Mouse (Mus musculus) CH12.LX (cell line): ENCODE results near the gene Dzank1. TPM values are rescaled to one million over a fixed set of nuclear protein-coding genes. Genes with fewer than 3 reads are reported as not detected.

Source experiments
- DNase-seq: peaks from one replicate; pipeline ENCODE4 v3.0.0-alpha.2; 2013; ENCODE audit errors: extremely low read depth
- H3K27ac ChIP-seq: 2 replicates; pipeline ENCODE4 v1.5.1; 2012; ENCODE audit warnings: low read depth, mild to moderate bottlenecking, control low read depth, moderate library complexity; ENCODE audit not compliant: insufficient read depth
- H3K27me3 ChIP-seq: replicated peaks from 2 replicates; pipeline ENCODE3; 2012; ENCODE audit warnings: inconsistent platforms
- H3K36me3 ChIP-seq, 2 experiments: replicated peaks in 1 of 2; 2 replicates each; pipeline versions ENCODE3 to v1.6.1; 2012; ENCODE audit warnings: inconsistent platforms in 1 of 2, low read length in 1 of 2, mild to moderate bottlenecking in 1 of 2, mixed read lengths in 1 of 2, moderate library complexity in 1 of 2; ENCODE audit not compliant: control insufficient read depth in 1 of 2, insufficient read depth in 1 of 2
- H3K4me1 ChIP-seq, 2 experiments: 2 replicates each; pipeline ENCODE4 v1.6.1; 2012; ENCODE audit warnings: inconsistent platforms in 1 of 2, moderate library complexity in 1 of 2; ENCODE audit not compliant: insufficient read depth in 2 of 2, control insufficient read depth in 1 of 2
- H3K4me2 ChIP-seq: 2 replicates; pipeline ENCODE4 v1.6.1; 2012; ENCODE audit warnings: low read depth, mild to moderate bottlenecking, control low read depth; ENCODE audit not compliant: poor library complexity, insufficient read depth, severe bottlenecking
- H3K4me3 ChIP-seq, 3 experiments: fragments of 150-350 bp in 1 of 3; sonication (generic) in 1 of 3; replicated peaks in 1 of 3; 2 replicates each; pipeline versions ENCODE3 to v1.5.1; 2011 to 2012; ENCODE audit warnings: low read depth in 2 of 3, low read length in 2 of 3, mild to moderate bottlenecking in 2 of 3, moderate library complexity in 2 of 3, control low read depth in 1 of 3, improper control_type of control experiment in 1 of 3, inconsistent platforms in 1 of 3, mixed read lengths in 1 of 3; ENCODE audit not compliant: poor library complexity in 1 of 3
- H3K79me2 ChIP-seq: replicated peaks from 2 replicates; pipeline ENCODE4 v1.6.1; 2012; ENCODE audit warnings: mild to moderate bottlenecking, moderate library complexity; ENCODE audit not compliant: control insufficient read depth, poor library complexity, insufficient read depth, severe bottlenecking; ENCODE audit errors: extremely low read depth
- H3K9ac ChIP-seq: 2 replicates; pipeline ENCODE4 v1.6.1; 2012; ENCODE audit warnings: low read depth, mild to moderate bottlenecking, control low read depth, moderate library complexity; ENCODE audit not compliant: insufficient read depth
- H3K9me3 ChIP-seq: replicated peaks from 2 replicates; pipeline ENCODE3; 2012; ENCODE audit warnings: low read length, inconsistent platforms, mixed read lengths
- BHLHE40 ChIP-seq: IDR thresholded peaks from 2 replicates; pipeline ENCODE4 v1.6.1; 2011; ENCODE audit warnings: mild to moderate bottlenecking, low read depth, low read length, improper control_type of control experiment
- CHD1 ChIP-seq: IDR thresholded peaks from 2 replicates; pipeline ENCODE4 v1.6.1; 2012; ENCODE audit warnings: low read depth, low read length, improper control_type of control experiment, inconsistent platforms
- CHD2 ChIP-seq: IDR thresholded peaks from 2 replicates; pipeline ENCODE4 v1.6.1; 2011; ENCODE audit warnings: low read length, improper control_type of control experiment
- CTCF ChIP-seq, 2 experiments: IDR thresholded peaks in 1 of 2; conservative IDR thresholded peaks in 1 of 2; 2 replicates each; pipeline ENCODE4 v1.5.1; 2011 to 2012; ENCODE audit warnings: low read depth in 2 of 2, low read length in 2 of 2, improper control_type of control experiment in 1 of 2, inconsistent platforms in 1 of 2, mild to moderate bottlenecking in 1 of 2, moderate library complexity in 1 of 2
- E2F4 ChIP-seq: IDR thresholded peaks from 2 replicates; pipeline ENCODE4 v1.6.1; 2011; ENCODE audit warnings: low read depth, low read length, improper control_type of control experiment; ENCODE audit not compliant: insufficient replicate concordance
- ELF1 ChIP-seq: IDR thresholded peaks from 2 replicates; pipeline ENCODE4 v1.6.1; 2014; ENCODE audit warnings: low read depth, mild to moderate bottlenecking, inconsistent platforms, low read length, improper control_type of control experiment
- GABPA ChIP-seq: IDR thresholded peaks from 2 replicates; pipeline ENCODE4 v1.6.1; 2012; ENCODE audit warnings: low read depth, low read length, improper control_type of control experiment, inconsistent platforms; ENCODE audit not compliant: insufficient replicate concordance
- HCFC1 ChIP-seq: IDR thresholded peaks from 2 replicates; pipeline ENCODE4 v1.6.1; 2012; ENCODE audit warnings: low read depth, mild to moderate bottlenecking, inconsistent platforms, low read length, improper control_type of control experiment
- IRF4 ChIP-seq: IDR thresholded peaks from 2 replicates; pipeline ENCODE4 v1.6.1; 2014; ENCODE audit warnings: low read depth, mild to moderate bottlenecking, inconsistent platforms, low read length, improper control_type of control experiment
- KAT2A ChIP-seq: IDR thresholded peaks from 2 replicates; pipeline ENCODE4 v1.6.1; 2012; ENCODE audit warnings: low read length, improper control_type of control experiment, inconsistent platforms; ENCODE audit not compliant: insufficient replicate concordance
- MAX ChIP-seq: IDR thresholded peaks from 2 replicates; pipeline ENCODE4 v1.6.1; 2011; ENCODE audit warnings: low read length, improper control_type of control experiment
- MAZ ChIP-seq: IDR thresholded peaks from 2 replicates; pipeline ENCODE4 v1.6.1; 2012; ENCODE audit warnings: low read depth, mild to moderate bottlenecking, inconsistent platforms, low read length, improper control_type of control experiment, moderate library complexity
- MEF2A ChIP-seq: IDR thresholded peaks from 2 replicates; pipeline ENCODE4 v1.6.1; 2014; ENCODE audit warnings: low read depth, mild to moderate bottlenecking, inconsistent platforms, low read length, improper control_type of control experiment, borderline replicate concordance
- MXI1 ChIP-seq: IDR thresholded peaks from 2 replicates; pipeline ENCODE4 v1.6.1; 2011; ENCODE audit warnings: mild to moderate bottlenecking, low read depth, low read length, improper control_type of control experiment
- MYC ChIP-seq: IDR thresholded peaks from 2 replicates; pipeline ENCODE4 v1.6.1; 2011; ENCODE audit warnings: low read depth, mild to moderate bottlenecking, improper control_type of control experiment, low read length
- NELFE ChIP-seq: IDR thresholded peaks from 2 replicates; pipeline ENCODE4 v1.6.1; 2011; ENCODE audit warnings: low read depth, low read length, improper control_type of control experiment
- NRF1 ChIP-seq: IDR thresholded peaks from 2 replicates; pipeline ENCODE4 v1.6.1; 2014; ENCODE audit warnings: low read depth, mild to moderate bottlenecking, inconsistent platforms, low read length, improper control_type of control experiment, moderate library complexity
- PAX5 ChIP-seq: IDR thresholded peaks from 2 replicates; pipeline ENCODE4 v1.6.1; 2012; ENCODE audit warnings: low read length, inconsistent platforms, mixed read lengths
- POLR2A ChIP-seq: IDR thresholded peaks from 2 replicates; pipeline ENCODE4 v1.6.1; 2011; ENCODE audit warnings: low read depth, mild to moderate bottlenecking, improper control_type of control experiment, low read length
- RAD21 ChIP-seq: IDR thresholded peaks from 2 replicates; pipeline ENCODE4 v1.6.1; 2011; ENCODE audit warnings: low read depth, mild to moderate bottlenecking, low read length, improper control_type of control experiment, moderate library complexity
- RCOR1 ChIP-seq: conservative IDR thresholded peaks from 2 replicates; pipeline ENCODE4 v1.6.1; 2012; ENCODE audit warnings: low read depth, mild to moderate bottlenecking, inconsistent platforms, low read length, improper control_type of control experiment
- SIN3A ChIP-seq: IDR thresholded peaks from 2 replicates; pipeline ENCODE4 v1.6.1; 2012; ENCODE audit warnings: low read length, improper control_type of control experiment, inconsistent platforms
- SMC3 ChIP-seq: IDR thresholded peaks from 2 replicates; pipeline ENCODE4 v1.6.1; 2011; ENCODE audit warnings: low read depth, low read length, improper control_type of control experiment
- TBP ChIP-seq: conservative IDR thresholded peaks from 2 replicates; pipeline ENCODE4 v1.6.1; 2011; ENCODE audit warnings: low read depth, low read length, improper control_type of control experiment
- TCF12 ChIP-seq: IDR thresholded peaks from 2 replicates; pipeline ENCODE4 v1.6.1; 2014; ENCODE audit warnings: low read depth, mild to moderate bottlenecking, inconsistent platforms, low read length, improper control_type of control experiment
- UBTF ChIP-seq: IDR thresholded peaks from 2 replicates; pipeline ENCODE4 v1.6.1; 2012; ENCODE audit warnings: low read depth, mild to moderate bottlenecking, inconsistent platforms, low read length, improper control_type of control experiment, moderate library complexity
- USF1 ChIP-seq: IDR thresholded peaks from 2 replicates; pipeline ENCODE4 v1.6.1; 2014; ENCODE audit warnings: low read depth, mild to moderate bottlenecking, inconsistent platforms, low read length, improper control_type of control experiment
- USF2 ChIP-seq: conservative IDR thresholded peaks from 2 replicates; pipeline ENCODE4 v1.6.1; 2011; ENCODE audit warnings: low read depth, low read length, improper control_type of control experiment
- ZKSCAN1 ChIP-seq: IDR thresholded peaks from 2 replicates; pipeline ENCODE4 v1.6.1; 2012; ENCODE audit warnings: low read depth, inconsistent platforms, low read length, improper control_type of control experiment, borderline replicate concordance
- ZMIZ1 ChIP-seq: IDR thresholded peaks from 2 replicates; pipeline ENCODE4 v1.6.1; 2012; ENCODE audit warnings: low read depth, mild to moderate bottlenecking, inconsistent platforms, low read length, improper control_type of control experiment
- ZNF384 ChIP-seq: IDR thresholded peaks from 2 replicates; pipeline ENCODE4 v1.6.1; 2012; ENCODE audit warnings: low read depth, low read length, improper control_type of control experiment, inconsistent platforms
- dilution Hi-C: fragments of 300-500 bp; cut with MboI; formaldehyde crosslinking; loops from 2 replicates; pipeline ENCODE4 v1.14.3; 2020; ENCODE audit warnings: low sequenced_read_pairs; ENCODE audit not compliant: extremely low pct_unique_long_range_greater_than_20kb, extremely low pct_ligation_motif_present
- in situ Hi-C: fragments of 300-500 bp; cut with MboI; formaldehyde crosslinking; loops from 3 replicates; pipeline ENCODE4 v1.14.3; 2019; ENCODE audit warnings: low sequenced_read_pairs, low pct_ligation_motif_present, low pct_unique_long_range_greater_than_20kb, mixed read lengths
- polyA plus RNA-seq: library from polyadenylated mRNA; unstranded; fragments of >175 nt; gene quantifications from 2 replicates; pipeline ENCODE4 v1.2.1, GENCODE M21; 2012; ENCODE audit warnings: low read depth; ENCODE audit not compliant: insufficient read length
- total RNA-seq, 2 experiments: library from RNA; depleted of rRNA; stranded (reverse); fragments of 300-350 nt in 1 of 2; fragments of >200 nt in 1 of 2; gene quantifications; 2 replicates each; pipeline ENCODE4 v1.2.3; 2012 to 2014

Dzank1 gene
- total and polyA plus RNA-seq, 3 experiments, result 0.08 to 0.29 (median 0.08) TPM

DNA sequence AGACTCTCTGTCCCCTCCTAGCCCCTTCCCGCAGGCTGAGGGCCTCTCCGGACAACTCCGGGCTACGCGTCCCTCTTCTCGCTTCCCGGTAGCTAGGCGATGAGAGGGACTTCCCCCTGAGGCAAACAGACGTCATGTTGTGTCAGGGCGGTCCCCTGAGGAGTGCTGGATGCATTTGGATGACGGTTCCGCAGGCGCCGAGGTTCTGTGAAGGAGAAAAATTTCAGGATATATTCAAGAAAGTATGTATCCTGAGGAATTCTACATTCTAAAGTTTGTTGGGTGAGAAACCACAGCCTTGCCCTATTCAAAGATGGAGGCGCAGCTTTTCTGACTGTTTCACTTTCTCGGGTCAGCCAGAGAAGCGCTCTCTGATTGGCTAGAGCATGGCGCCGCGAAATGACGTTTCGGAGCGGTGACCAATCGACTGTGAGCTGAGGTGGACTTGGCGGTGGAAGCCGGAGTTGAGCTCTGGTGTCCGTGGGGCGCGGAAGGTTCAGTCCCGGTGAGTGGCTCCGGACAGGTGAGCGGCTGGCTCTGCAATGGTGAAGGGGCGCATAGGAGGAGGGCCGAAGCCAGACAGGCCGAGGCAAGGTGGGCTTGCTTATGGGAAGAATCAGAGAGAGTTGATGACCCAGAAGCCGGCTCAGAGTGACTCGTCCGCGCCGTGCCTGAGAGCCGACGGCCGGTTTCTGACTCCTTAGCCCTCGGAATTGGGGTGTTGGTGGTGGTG, 28.8 kb upstream of the Dzank1 start, which contains the start of gene Sec23b:
Sec23b (plus strand) TSS at position 410 of the 733 bp plus-strand sequence.
- Histone ChIP-seq H3K27me3 (no peaks in the 10 kb centered on the region), H3K79me2 (peaks cover 28% of the 10 kb centered on the region)
- in situ Hi-C loops, result no loop called here
- DNase-seq, result peak; percentile 96
- TF ChIP-seq MYC (peak; percentile 67; the same call in 1 of the 2 replicates), USF2 (no peak), RAD21 (no peak), ELF1 (peak; percentile 51; the same call in 1 of the 2 replicates), KAT2A (peak; percentile 82; the same call in 1 of the 2 replicates), POLR2A (peak; percentile 86), ZMIZ1 (peak; percentile 81; the same call in 1 of the 2 replicates), ZKSCAN1 (no peak), TCF12 (peak; percentile 83), MXI1 (peak; percentile 69), SIN3A (peak; percentile 80), E2F4 (peak; percentile 76; the same call in 1 of the 2 replicates), SMC3 (no peak), MAZ (no peak), HCFC1 (peak; percentile 90), MAX (no peak), NRF1 (peak; percentile 63), IRF4 (peak; percentile 77), TBP (no peak; the same call in 1 of the 2 replicates), MEF2A (no peak), CTCF (conservative IDR thresholded peaks at IDR 0.05 in 1 of 2, IDR thresholded peaks at IDR 0.05 in 1 of 2; ENCODE audit: low read depth in 2 of 2, low read length in 2 of 2) (no peak), ZNF384 (no peak), GABPA (no peak; the same call in 1 of the 2 replicates), NELFE (peak; percentile 89), CHD2 (peak; percentile 80), UBTF (no peak; the same call in 1 of the 2 replicates), RCOR1 (no peak), BHLHE40 (0 out of 2 replicates have a peak, but pooled peaks have one; percentile 14), CHD1 (no peak), USF1 (no peak), PAX5 (no peak)
- TF ChIP-seq, all 38 proteins: peak for 15
- H3K27ac ChIP-seq, result peak within 1 kb of the TSS; percentile 75
- peaks cover 8 to 28% of the 10 kb centered on the region in 2 experiments; a peak in 3 of 4 replicates for H3K4me1 ChIP-seq
- H3K4me3 ChIP-seq, result peak within 1 kb of the TSS; percentile 69 to 88 (median 75)
- peak within 1 kb of the TSS; percentile 100 for H3K4me2 ChIP-seq
- peaks cover 9 to 23% of the 10 kb centered on the region in 2 experiments for H3K36me3 ChIP-seq
- H3K9me3 ChIP-seq, result no peaks in the 10 kb centered on the region
- peak within 1 kb of the TSS; percentile 53 for H3K9ac ChIP-seq
- dilution Hi-C loops, result no loop called here
